Mouse (Mus musculus) left cerebral cortex, adult 6 months (tissue): ENCODE results near the gene Zdhhc4. TPM values are rescaled to one million over a fixed set of nuclear protein-coding genes. Genes with fewer than 3 reads are reported as not detected.

Experiments
- long read RNA-seq, 2 experiments: library from polyadenylated mRNA; unstranded; transcript quantifications; one replicate each; pipeline ENCODE4 v2.0.0; 2019 to 2020
- polyA plus RNA-seq: library from polyadenylated mRNA; unstranded; fragments of <200 nt; fragmentation: Nextera tagmentation; gene quantifications from 2 replicates; pipeline ENCODE4 v1.2.3, GENCODE M21; 2021

The Zdhhc4 gene
- 46.9 and 60.3 TPM in 2 replicates for polyA plus RNA-seq
- long read RNA-seq, experiment 1, transcript Zdhhc4-201 (8 exons, 1,364 nt) = major isoform, 27 of 144 reads
- long read RNA-seq, experiment 1, partial matches to known transcripts = 17 of 144 reads
- long read RNA-seq, experiment 1, other reads (novel, unspliced or antisense) = 97 of 144 reads
- long read RNA-seq, experiment 2, transcript Zdhhc4-201 (8 exons, 1,364 nt) = major isoform, 14 of 46 reads
- long read RNA-seq, experiment 2, partial matches to known transcripts = 2 of 46 reads
- long read RNA-seq, experiment 2, other reads (novel, unspliced or antisense) = 29 of 46 reads

GRCm38 (mm10) chr5:143328690-143329495 lies at the start of gene Zdhhc4:
TSS of gene Zdhhc4 (minus strand) at chr5:143329256.

GRCm38 (mm10) chr5:143356686-143357388 lies 27.8 kb upstream of the Zdhhc4 start, which contains the start of gene Grid2ip:
TSS of gene Grid2ip (plus strand) at chr5:143357338.

GRCm38 (mm10) chr5:143314730-143315513 lies 14.1 kb downstream of the Zdhhc4 start, which contains the start of gene E130309D02Rik:
TSS of gene E130309D02Rik (minus strand) at chr5:143315360.

GRCm38 (mm10) chr5:143293404-143293803 lies 35.7 kb downstream of the Zdhhc4 start, which contains the start of gene Zfp853:
TSS of gene Zfp853 (minus strand) at chr5:143293623.

GRCm38 (mm10) chr5:143269363-143270150 lies 59.5 kb downstream of the Zdhhc4 start, which contains the start of gene Zfp316:
TSS of gene Zfp316 (minus strand) at chr5:143270022.

Other genes starting within 250 kb of the Zdhhc4 start
- gene Rnf216, start 216.3 kb downstream of the Zdhhc4 start, polyA plus RNA-seq = 10.6 and 13.2 TPM in 2 replicates
- not detected in 2 replicates for gene Olfr718-ps1, start 181.7 kb downstream of the Zdhhc4 start, polyA plus RNA-seq
- gene Rbak, start 148.5 kb downstream of the Zdhhc4 start, polyA plus RNA-seq = 3.7 and 4.3 TPM in 2 replicates
- gene Spdye4b, start 148.2 kb downstream of the Zdhhc4 start, polyA plus RNA-seq = not detected in 2 replicates
- not detected in 2 replicates for gene Spdye4a, start 102.4 kb downstream of the Zdhhc4 start, polyA plus RNA-seq
- 4.1 and 9.7 TPM in 2 replicates for gene Zfp12, start 94.1 kb downstream of the Zdhhc4 start, polyA plus RNA-seq
- gene Zfp316, start 59.2 kb downstream of the Zdhhc4 start, polyA plus RNA-seq = 4.9 and 9.1 TPM in 2 replicates
- 0.48 and 0.82 TPM in 2 replicates for gene Zfp853, start 35.6 kb downstream of the Zdhhc4 start, polyA plus RNA-seq
- 16.4 and 22.5 TPM in 2 replicates for gene E130309D02Rik, start 13.9 kb downstream of the Zdhhc4 start, polyA plus RNA-seq
- gene Grid2ip, start 28.1 kb upstream of the Zdhhc4 start, polyA plus RNA-seq = 0.75 and 0.89 TPM in 2 replicates
- gene Kdelr2, start 74.6 kb upstream of the Zdhhc4 start, polyA plus RNA-seq = 84.4 and 108 TPM in 2 replicates
- gene Daglb, start 135.3 kb upstream of the Zdhhc4 start, polyA plus RNA-seq = 18.3 and 28.2 TPM in 2 replicates
- 96.7 and 497 TPM in 2 replicates for gene Rac1, start 198.8 kb upstream of the Zdhhc4 start, polyA plus RNA-seq